Mouse (Mus musculus) gastrocnemius, adult 18-20 months (tissue): ENCODE measurements at regions not wholly inside any gene's neighbourhood (a gene's known extent, or its start where the extent isn't known, plus 50 kb on each side); places are given as distances from the start of the nearest gene placed in this dataset.

Experiments used
- DNase-seq: peaks from one replicate; pipeline ENCODE4 v3.0.0; 2021; ENCODE audit warnings: low spot score

- DNase-seq, result no peak
These were observed 54.1 kb upstream of the Mtap start for GRCm38 (mm10) chr4:89082838-89083237.

DNA sequence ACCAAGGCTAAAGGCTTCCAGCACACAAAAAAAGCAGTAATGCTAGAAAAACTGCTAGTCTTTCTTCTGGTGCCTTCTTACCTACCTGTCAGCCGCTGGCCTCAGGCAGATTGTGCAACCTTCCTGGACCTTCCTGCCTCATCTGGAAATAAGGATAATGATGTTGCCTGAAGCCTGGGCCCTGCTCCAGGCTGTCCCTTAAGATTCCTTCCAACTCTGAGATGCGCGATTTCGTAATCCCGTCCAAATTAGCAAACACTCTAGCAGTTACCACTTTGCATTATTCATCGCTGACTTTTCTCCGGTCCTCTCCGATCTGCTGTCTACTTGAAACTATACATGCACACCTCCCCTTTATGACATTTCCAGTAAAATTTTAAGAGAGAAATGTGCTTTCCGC lies 58.4 kb upstream of the Mtap start:
- DNase-seq, result peak; percentile 4

DNA sequence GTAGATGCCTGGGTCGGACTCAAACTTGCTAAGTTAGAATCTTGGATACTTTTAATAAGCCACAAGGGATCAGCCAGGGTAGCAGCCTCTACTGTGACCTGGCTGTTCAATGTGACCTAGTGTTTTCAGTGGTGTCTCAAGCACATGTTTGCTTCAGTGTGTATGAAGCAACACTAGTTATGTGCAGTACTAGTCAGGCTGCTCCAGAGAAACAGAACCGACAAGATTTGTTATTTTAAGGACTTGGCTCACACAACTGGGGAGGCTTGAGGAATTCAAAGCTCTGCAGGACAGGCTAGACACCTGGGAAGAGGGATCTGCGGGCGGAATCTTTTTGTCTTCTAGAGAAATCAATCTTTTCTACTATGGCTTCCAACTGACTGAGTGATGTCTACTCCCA lies 62.2 kb upstream of the Mtap start:
- no peak for DNase-seq

GRCm38 (mm10) chr4:89070430-89070829 lies 66.5 kb upstream of the Mtap start:
- DNase-seq, result no peak

DNA sequence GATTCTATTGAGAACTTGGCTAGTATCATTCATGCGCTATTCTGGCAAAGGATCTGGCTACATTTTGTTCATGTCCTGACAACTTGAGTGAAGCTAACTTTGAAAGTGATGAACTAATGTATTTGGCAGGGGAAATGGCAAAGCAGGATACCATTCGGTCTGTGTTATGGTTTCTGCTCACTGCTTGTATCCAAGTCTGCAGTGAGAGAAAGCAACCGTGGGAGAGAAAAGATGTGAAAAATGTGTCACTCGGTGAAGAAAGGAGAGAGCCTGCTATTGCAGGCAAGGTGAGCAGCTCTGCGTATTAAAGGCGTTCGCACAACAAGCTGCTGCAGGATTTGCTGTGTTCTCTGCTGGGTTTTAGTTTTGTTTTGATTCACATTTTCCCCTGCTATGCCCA lies 72.5 kb upstream of the Mtap start:
- no peak for DNase-seq

DNA sequence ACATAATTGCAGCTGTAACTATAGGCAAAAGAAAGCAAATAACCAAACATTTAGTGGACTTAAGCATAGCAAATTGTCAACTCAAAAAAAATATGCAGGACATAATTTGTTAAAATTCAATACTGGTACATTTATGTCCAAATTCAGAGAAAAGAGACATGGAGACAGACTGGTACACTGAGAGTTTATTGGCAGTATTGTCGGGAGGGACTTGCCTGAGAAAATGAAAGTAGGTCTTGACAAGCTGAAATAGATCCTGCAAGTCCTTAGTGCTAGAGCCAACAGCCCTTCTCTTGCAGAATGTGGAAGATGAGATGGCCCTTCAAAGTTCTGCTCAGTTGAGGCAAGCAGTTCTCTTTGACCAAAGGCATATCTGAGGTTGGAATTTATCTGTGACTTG lies 74.5 kb upstream of the Mtap start:
- no peak for DNase-seq

DNA sequence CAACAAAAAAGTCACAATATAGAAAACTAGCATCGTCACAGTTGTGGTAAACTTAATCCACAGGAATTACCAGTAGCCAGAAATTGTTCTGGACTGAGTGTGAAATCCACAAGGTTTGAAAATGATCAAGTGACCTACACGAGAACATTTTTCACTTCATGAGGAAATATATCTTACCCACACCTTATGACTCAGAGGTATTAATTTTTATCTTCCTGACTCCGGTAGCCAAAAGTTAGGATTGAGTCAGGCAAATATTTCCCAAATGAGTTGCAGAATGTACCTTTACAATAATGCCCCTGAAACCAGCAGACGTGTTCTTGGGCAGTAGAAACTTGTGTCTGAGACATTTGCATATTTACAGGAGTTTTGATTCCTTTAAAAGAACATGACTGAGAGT lies 75.3 kb upstream of the Mtap start:
- no peak for DNase-seq

DNA sequence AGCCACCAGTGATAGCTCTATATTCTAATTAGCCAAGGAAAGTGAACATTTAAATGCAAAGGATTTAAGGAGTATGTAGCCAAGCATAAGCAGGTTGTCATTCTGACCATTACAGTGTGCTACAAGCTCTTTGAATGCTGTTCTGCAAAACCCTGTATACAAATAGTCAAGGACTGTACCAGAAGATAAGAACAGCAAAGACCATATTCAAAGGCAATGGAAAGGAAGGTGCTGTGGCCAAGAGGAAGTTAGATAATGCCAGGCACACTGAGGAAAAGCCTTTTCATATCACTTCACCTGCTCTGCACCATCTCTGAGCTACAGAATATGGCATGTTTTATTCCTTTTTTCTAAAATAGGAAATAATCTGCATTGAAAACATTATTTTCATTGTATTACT lies 79.3 kb upstream of the Mtap start:
- no peak for DNase-seq

- no peak for DNase-seq
These were observed 79.8 kb upstream of the Mtap start for GRCm38 (mm10) chr4:89057135-89057534.

GRCm38 (mm10) chr4:89055969-89056368 lies 81.0 kb upstream of the Mtap start:
- no peak for DNase-seq

- DNase-seq, result no peak
These were observed 83.3 kb upstream of the Mtap start for GRCm38 (mm10) chr4:89053606-89054005.

DNA sequence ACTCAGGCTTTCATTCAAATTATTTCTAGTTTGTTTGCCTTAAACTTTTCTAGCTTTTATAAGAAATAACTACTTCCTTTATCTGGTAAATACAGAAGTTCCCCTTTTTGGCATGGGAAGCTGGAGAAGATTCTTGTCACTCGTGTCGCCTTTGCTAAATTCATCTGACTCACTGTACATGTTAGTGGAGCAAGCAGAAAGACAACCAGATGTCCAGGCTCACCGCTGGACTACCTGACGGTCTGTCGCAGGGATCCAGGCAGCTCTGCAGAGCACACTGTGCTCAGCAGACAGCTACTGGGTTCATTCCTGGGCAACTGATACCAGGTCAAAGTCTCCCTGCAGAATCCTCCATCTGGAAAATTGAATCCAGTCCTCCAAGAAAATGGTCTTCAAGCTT lies 85.0 kb upstream of the Mtap start:
- DNase-seq, result no peak

- DNase-seq, result no peak
These were observed 86.2 kb upstream of the Mtap start for GRCm38 (mm10) chr4:89050551-89051199.

DNA sequence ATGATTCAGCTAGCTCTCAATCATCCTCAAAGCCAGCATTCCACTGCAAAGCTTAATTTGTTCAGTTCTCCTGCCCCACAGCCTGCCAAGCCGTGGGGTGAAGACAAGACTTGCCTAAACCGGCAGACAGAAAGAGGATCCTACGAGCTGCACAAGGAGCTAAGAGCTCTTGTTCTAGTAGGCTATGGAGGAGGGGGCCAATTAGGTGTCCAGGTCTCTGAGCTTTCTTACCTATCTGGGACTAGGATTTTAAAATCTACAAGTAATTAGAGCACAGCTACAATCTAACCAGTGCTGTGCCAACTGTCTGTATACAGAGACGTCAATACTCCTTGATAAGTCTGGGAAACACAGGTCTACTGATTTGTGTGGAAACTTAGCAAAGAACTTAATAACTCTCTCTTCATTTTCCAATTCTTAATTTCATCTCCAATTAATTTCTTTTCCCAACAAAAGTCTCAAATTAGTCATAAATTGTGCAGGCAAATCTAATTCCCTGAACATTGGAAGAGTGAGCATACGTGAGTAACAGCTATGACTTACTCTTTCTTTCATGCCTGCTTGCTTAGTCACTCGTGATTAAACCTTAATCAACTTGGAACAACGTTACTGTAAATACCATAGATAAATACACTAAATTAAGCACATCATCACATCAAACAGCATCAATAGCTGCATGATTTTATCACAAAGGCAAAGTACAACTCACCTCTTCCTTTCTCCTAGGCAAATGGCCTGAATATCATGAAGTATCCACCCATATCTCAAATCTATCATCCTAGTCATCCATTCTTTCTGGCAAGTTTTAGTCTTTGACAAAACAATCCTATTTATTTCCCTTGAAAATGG lies 87.1 kb upstream of the Mtap start:
- no peak for DNase-seq

DNA sequence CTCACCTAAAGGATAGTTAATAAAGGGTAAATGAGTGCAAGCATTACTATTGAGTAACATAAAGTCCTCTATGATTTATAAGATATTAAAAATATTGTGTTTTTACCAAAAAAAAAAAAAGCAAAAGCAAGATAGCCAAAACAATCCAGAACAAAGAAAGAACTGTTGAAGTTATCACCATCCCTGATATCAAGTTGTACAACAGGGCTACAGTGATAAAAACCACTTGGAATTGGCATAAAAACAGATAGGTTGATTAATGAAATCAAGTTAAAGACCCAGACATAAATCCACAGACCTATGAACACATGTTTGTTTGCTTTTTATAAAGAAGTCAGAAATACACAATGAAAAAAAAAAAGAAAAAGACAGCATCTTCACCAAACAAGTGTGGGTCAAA lies 92.4 kb upstream of the Mtap start:
- no peak for DNase-seq

GRCm38 (mm10) chr4:89043982-89044381 lies 92.9 kb upstream of the Mtap start:
- no peak for DNase-seq

- DNase-seq, result peak; percentile 69
These were observed 96.1 kb upstream of the Mtap start for GRCm38 (mm10) chr4:89040856-89041255.

DNA sequence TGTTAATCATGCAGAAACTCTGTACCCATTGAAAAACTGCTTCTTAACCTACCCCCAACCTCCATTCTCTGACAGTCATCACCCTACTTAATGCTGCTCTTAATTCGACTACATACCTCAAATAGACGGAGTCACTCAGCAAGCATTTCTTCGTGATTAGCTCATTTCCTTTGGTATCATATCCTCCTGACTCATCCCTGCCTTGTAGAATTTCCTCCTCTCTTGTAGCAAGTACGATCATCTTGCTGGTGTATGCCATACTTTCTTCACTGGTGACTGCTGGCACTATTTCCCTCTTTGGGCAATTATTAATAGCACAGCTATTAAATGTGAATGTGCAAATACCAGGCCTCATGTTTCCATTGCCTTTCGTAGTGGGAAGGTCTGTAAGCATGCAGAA lies 98.0 kb upstream of the Mtap start:
- peak; percentile 36 for DNase-seq

DNA sequence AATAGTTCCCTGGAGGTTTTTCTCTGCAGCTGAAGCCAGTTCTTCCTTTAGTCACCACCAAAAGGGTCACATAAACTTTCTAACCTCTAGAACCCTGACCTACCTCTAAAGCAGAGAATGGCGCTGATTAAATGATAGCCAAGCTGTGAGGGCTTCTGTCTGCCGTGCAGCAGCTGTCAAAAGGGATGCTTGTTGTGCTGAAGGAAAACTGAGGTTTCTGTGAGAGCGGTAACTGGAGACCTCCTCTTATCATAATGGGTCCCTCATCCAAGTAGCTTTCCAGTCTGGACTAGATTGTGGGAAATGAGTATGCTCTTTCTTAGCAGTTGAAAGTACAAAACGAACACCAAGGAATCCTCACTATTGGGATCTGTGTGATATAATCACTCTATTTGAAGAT lies 98.8 kb upstream of the Mtap start:
- DNase-seq, result no peak

- DNase-seq, result no peak
These were observed 102.1 kb upstream of the Mtap start for GRCm38 (mm10) chr4:89034822-89035221.

- no peak for DNase-seq
These were observed 102.6 kb upstream of the Mtap start for GRCm38 (mm10) chr4:89034299-89034698.

DNA sequence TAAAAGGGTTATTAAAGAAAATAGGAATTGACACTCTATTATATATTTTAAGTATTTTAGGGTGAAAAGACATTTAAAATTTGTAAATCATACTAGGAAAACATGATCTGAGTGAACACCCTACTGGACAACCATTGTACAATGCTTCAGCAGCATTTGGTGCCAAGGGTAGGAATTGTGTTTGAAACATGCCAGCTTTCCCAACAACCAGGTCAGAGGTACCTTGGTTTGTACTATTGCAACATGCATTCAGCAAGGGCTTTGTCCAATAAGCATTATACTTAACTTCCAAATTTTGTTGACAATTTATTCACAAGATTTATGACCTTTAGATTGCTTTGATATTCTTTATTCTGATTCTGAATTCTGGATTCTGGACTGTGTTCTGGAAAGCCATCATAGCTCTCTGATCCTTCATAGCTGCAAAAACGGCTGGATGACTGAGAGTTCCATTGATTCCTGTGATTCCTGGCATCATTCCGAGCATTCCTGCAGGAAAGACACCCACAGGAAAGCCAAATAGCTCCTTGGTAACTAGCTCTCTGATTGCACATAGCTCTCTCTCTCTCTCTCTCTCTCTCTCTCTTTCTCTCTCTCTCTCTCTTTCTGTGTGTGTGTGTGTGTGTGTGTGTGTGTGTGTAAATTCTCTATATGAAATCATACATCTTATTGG lies 124.1 kb upstream of the Mtap start:
- no peak for DNase-seq

- no peak for DNase-seq
These were observed 128.4 kb upstream of the Mtap start for GRCm38 (mm10) chr4:89008561-89008960.
